Mouse (Mus musculus) thymus, adult 18-20 months (tissue): Measurements from ENCODE around the gene 1700012A03Rik.

Source experiments
- DNase-seq, 2 experiments: peaks; one replicate each; pipeline ENCODE4 v3.0.0; 2022; ENCODE audit warnings: mixed read lengths in 2 of 2

The 1700012A03Rik gene

GRCm38 (mm10) chr6:32105547-32106275 is 55.7 kb downstream of the 1700012A03Rik start:
- DNase-seq: no peak
